Mouse (Mus musculus) hindbrain, embryonic 13.5 days (tissue): Measurements from ENCODE around the gene Pbld1. TPM values are rescaled to one million over a fixed set of nuclear protein-coding genes. Genes with fewer than 3 reads are reported as not detected.

Source experiments
- ATAC-seq: fragments of 200-750 bp; cut with Nextera tagmentation; 2 replicates; pipeline ENCODE4 v1.8.0; 2017; ENCODE audit warnings: moderate TSS enrichment; ENCODE audit not compliant: low FRiP score
- H3K27ac ChIP-seq: fragments of 300-500 bp; sonication (generic); 2 replicates; pipeline ENCODE4 v1.5.1; 2015; ENCODE audit warnings: inconsistent platforms, mild to moderate bottlenecking, moderate library complexity
- H3K27me3 ChIP-seq: fragments of 300-500 bp; sonication (generic); 2 replicates; pipeline ENCODE4 v1.6.1; 2015; ENCODE audit warnings: mild to moderate bottlenecking, inconsistent platforms
- H3K36me3 ChIP-seq: fragments of 300-500 bp; sonication (generic); 2 replicates; pipeline ENCODE4 v1.6.1; 2015; ENCODE audit warnings: mild to moderate bottlenecking, inconsistent platforms
- H3K4me1 ChIP-seq: fragments of 300-500 bp; sonication (generic); replicated peaks from 2 replicates; pipeline ENCODE4 v1.6.1; 2015; ENCODE audit warnings: inconsistent platforms
- H3K4me2 ChIP-seq: fragments of 300-500 bp; sonication (generic); 2 replicates; pipeline ENCODE4 v1.6.1; 2015; ENCODE audit warnings: inconsistent platforms, mild to moderate bottlenecking, moderate library complexity
- H3K4me3 ChIP-seq: fragments of 300-500 bp; sonication (generic); 2 replicates; pipeline ENCODE4 v1.5.1; 2015; ENCODE audit warnings: mild to moderate bottlenecking, inconsistent platforms
- H3K9ac ChIP-seq: fragments of 300-500 bp; sonication (generic); 2 replicates; pipeline ENCODE4 v1.6.1; 2015; ENCODE audit warnings: mild to moderate bottlenecking, inconsistent platforms
- H3K9me3 ChIP-seq: fragments of 300-500 bp; sonication (generic); 2 replicates; pipeline ENCODE4 v1.6.1; 2016; ENCODE audit warnings: inconsistent platforms
- WGBS: fragments of 180-500 bp; shearing (Covaris S2); methylation state at CpG from one replicate; pipeline ENCODE4 v1.1.7; 2015; 5-methylcytosine and 5-hydroxymethylcytosine counted together
- polyA plus RNA-seq: library from polyadenylated mRNA; unstranded; fragments of >200 nt; fragmentation: Nextera tagmentation; extraction: Ambion mirVana; gene quantifications from 2 replicates; pipeline ENCODE4 v1.2.1, GENCODE M21; 2015

Gene Pbld1
- polyA plus RNA-seq, 1 experiment from 2014 or later, result 1.6 TPM

DNA sequence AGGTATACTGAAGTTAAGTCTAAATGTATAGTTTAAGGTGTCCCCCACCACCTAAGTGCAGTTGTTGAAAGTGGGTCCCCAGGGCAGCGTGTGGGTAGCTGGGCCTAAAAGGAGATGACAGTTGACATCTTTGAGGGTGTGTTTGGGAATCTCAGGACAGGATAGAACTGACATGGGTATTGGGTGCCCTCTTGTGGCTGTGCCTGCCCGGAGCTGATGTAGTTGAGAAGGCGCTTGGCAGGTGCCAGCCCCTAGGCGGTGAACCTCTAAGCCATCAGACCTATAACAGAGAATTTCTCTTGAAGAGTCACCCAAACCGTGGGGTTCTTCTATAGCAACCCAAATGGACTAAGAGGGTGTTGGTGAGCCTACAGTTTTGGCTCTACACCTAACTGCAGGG, 6.0 kb downstream of the Pbld1 start:
- 3% methylated on average over 5 of the region's 5 CpGs for WGBS

DNA sequence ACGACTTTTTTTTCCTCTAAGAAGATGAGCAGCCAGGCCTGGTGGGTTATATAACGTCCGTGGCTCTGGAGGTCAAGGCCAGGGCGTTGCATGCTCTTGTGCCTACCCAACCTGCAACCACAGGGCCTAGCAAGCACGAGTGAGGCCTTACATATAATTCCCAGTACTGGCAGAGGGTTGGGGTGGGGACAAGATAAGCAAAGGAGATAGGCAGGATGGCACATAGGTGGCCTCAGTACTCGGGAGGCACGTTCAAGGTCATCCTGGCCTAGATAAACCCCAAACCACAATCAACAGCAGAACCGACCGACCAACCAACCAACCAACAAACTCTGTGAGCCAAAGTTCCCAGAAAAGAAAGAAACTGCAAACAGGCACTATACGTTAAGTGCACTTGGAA, 26.3 kb downstream of the Pbld1 start:
- H3K4me2 ChIP-seq, result no peak overlapping the region
- WGBS, result 87% methylated on average over 10 of the region's 10 CpGs
- no peak overlapping the region for H3K4me3 ChIP-seq
- no peak overlapping the region for H3K9ac ChIP-seq
- H3K9me3 ChIP-seq, result no peaks in the 10 kb centered on the region
- no peaks in the 10 kb centered on the region for H3K36me3 ChIP-seq
- peaks cover 3% of the 10 kb centered on the region for H3K27me3 ChIP-seq
- ATAC-seq, result no peak
- no peak overlapping the region for H3K27ac ChIP-seq
- peaks cover 18% of the 10 kb centered on the region for H3K4me1 ChIP-seq

More for the DNA sequence above, 6.0 kb downstream of the Pbld1 start:
- Histone ChIP-seq H3K27me3 (no peaks in the 10 kb centered on the region), H3K4me1 (peaks cover 3% of the 10 kb centered on the region; the same call in 1 of the 2 replicates), H3K9ac (no peak overlapping the region), H3K4me3 (no peak overlapping the region), H3K27ac (no peak overlapping the region), H3K36me3 (no peaks in the 10 kb centered on the region), H3K9me3 (no peaks in the 10 kb centered on the region), H3K4me2 (no peak overlapping the region)
- ATAC-seq, result peak; percentile 77; the same call in 1 of the 2 replicates

DNA sequence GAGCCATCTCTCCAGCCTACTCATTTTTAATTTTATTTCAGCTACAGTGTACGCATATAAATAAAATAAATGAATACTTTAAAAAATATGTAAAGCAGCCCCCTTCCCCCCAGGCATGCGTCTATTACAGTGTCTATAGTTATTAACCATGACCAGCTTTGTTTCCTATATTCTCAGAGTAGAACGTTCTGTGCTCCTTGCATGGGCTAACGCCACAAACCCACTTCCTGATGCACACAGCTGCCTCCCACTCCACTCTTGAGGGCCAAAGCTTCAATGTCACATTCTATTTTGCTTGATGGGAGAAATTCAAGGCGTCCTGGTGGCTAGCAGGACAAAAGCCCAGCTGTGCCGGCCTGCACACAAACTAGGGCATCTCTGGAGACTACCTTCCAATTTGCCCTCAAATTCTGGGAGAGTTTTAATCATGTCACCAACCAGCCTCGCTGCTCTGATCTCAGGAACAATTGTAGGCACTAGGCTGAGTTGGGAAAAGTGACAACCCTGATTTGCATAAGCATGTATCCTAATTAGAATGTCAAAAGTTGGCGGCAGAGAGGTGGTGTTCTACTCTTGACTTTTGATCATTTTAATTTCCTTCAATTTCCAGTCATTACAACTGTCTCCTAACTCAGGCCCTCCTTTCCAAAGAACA, 29.3 kb downstream of the Pbld1 start:
- no peaks in the 10 kb centered on the region for H3K36me3 ChIP-seq
- WGBS, result 19% methylated on average over 8 of the region's 8 CpGs
- H3K27me3 ChIP-seq, result peaks cover 3% of the 10 kb centered on the region
- peak overlapping the region; percentile 63 for H3K9ac ChIP-seq
- peaks cover 18% of the 10 kb centered on the region for H3K4me1 ChIP-seq
- no peaks in the 10 kb centered on the region for H3K9me3 ChIP-seq
- H3K4me2 ChIP-seq, result peak overlapping the region; percentile 54
- H3K4me3 ChIP-seq, result peak overlapping the region; percentile 29
- H3K27ac ChIP-seq, result no peak overlapping the region
- no peak for ATAC-seq

DNA sequence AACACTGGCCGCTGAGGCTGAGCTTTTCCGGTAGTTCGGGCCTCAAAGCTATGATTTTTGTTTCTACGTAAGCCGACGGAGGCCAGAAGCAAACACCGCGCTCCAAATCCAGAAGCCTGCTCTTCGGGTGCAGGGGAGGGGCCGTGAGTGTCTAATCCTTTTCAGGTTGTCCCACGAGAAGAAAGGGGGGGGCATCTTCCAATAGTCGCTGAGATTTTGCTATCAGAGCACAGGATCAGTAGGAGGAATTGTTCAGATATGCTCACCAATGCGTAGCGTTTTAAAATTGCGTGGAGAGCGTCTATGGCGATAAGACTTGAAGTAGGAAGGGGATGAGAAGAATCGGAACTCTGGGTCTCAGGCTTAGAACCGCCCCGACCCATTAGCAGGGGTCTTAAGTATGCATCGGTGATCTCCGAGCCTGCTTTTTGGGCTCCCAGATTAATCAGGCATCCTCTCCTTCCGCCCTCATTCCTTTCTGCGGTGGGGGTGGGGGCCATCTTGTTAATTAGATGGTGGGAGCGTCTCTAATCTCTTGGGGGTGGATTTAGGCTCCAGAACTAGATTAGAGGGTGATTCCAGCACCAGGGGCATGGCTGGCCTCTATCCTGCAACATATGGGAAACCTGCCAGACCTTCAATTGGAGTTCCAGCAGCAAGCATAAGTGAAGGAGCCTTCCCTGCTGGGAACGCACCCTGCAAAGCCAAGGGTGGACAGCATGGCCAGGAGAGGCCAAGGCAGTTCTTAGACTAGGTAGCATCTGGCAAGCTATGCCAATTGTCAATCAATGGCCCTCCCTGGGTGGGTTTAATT, 30.0 kb downstream of the Pbld1 start:
- H3K27ac ChIP-seq, result no peak overlapping the region
- 5% methylated on average over 26 of the region's 26 CpGs for WGBS
- peak overlapping the region; percentile 63 for H3K9ac ChIP-seq
- peaks cover 3% of the 10 kb centered on the region for H3K27me3 ChIP-seq
- peaks cover 18% of the 10 kb centered on the region for H3K4me1 ChIP-seq
- H3K9me3 ChIP-seq, result no peaks in the 10 kb centered on the region
- ATAC-seq, result peak; percentile 39; the same call in 1 of the 2 replicates
- peak overlapping the region; percentile 54 for H3K4me2 ChIP-seq
- peak overlapping the region; percentile 29 for H3K4me3 ChIP-seq
- no peaks in the 10 kb centered on the region for H3K36me3 ChIP-seq

DNA sequence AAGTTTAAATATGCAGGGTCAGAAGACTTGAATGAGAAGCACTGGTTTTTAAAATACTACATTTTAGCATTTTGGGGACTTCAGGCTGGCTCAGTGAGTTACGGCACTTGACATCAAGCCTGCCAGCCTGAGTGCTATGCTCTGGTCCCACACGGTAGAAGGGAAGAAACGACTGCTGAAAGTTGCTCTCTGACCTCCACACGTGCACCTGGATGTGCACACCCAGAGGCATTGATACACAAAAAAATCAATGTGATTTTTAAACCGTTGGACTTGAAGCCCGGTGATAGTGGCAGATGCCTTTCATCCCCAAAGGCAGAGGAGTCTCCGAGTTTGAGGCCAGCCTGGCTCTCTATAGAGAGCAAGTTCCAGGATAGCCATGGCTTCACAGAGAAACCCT, 32.0 kb downstream of the Pbld1 start:
- no peak for ATAC-seq
- Histone ChIP-seq H3K4me3 (no peak overlapping the region), H3K36me3 (no peaks in the 10 kb centered on the region), H3K4me2 (no peak overlapping the region), H3K27me3 (peaks cover 3% of the 10 kb centered on the region), H3K9ac (no peak overlapping the region), H3K27ac (no peak overlapping the region), H3K4me1 (peaks cover 18% of the 10 kb centered on the region), H3K9me3 (no peaks in the 10 kb centered on the region)
- 76% methylated on average over 7 of the region's 7 CpGs for WGBS

DNA sequence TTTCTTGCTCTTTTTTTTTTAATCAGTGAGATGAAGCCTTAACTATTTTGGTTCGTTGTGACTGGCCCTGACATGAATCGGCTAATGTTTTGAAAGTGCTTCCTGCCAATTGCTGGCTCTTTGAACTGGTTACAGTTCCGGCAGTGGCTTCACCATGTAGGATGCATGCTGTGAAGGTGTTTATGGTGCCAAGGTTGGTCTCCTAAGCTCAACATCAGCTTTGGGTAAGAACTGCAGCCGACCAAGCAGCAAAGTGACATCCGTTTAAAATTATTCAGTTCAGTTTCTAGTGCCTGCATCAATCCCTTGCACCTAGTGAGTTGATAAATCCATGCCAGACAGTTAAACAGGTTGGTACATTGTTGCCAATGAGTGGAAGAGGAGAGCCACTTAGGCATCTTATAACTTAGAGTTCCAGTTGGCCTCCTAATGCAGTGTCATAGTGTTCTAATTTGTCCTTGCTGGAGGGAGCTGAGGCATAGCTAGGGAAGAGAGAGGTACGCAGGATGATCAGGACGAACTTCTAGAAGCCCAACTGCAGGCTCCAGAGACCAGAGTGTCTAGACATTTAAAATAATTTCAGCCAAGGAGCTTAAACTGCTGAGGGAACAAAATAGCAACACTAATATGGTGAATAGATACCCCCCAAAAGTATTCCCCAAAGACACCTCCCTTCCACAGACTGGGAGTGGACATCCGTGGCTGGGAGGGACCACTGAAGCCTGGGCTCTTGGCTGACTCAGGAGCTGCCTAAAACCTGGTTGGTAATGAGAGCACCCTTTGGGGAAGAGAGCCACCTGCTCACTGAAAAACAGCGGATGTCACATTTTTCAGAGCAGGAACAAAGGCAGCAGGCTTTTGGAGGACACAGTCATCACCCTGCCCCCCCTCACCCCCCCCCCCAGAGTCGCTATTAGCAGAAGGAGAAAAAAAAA, 32.9 kb downstream of the Pbld1 start:
- Histone ChIP-seq H3K36me3 (no peaks in the 10 kb centered on the region), H3K9ac (no peak overlapping the region), H3K27me3 (peaks cover 11% of the 10 kb centered on the region), H3K27ac (no peak overlapping the region), H3K4me2 (no peak overlapping the region), H3K9me3 (no peaks in the 10 kb centered on the region), H3K4me3 (no peak overlapping the region), H3K4me1 (peaks cover 18% of the 10 kb centered on the region)
- no peak for ATAC-seq
- WGBS, result 69% methylated on average over 10 of the region's 10 CpGs

DNA sequence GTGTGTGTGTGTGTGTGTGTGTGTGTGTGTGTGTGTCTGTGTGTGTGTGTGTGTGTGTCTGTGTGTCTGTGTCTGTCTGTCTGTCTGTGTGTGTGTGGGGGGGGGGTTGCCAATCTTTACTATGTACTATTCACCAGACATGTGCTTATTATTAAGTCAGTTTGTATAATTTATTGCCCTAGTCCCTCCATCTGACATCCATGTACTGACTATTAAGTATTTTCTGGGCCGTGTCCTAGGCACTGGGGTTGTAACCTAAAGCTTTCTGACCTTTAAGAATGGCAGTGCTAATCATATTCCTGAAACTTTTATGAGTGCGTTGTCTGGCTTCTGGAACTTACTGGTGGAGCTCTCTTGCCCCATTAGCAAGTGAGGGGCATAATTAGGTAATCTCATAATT, 36.8 kb downstream of the Pbld1 start:
- no peak overlapping the region for H3K27ac ChIP-seq
- ATAC-seq, result no peak
- no peaks in the 10 kb centered on the region for H3K36me3 ChIP-seq
- H3K4me3 ChIP-seq, result no peak overlapping the region
- no peaks in the 10 kb centered on the region for H3K9me3 ChIP-seq
- H3K4me1 ChIP-seq, result peaks cover 14% of the 10 kb centered on the region
- H3K4me2 ChIP-seq, result no peak overlapping the region
- 78% methylated on average over 2 of the region's 2 CpGs for WGBS
- no peak overlapping the region for H3K9ac ChIP-seq
- H3K27me3 ChIP-seq, result peaks cover 30% of the 10 kb centered on the region

DNA sequence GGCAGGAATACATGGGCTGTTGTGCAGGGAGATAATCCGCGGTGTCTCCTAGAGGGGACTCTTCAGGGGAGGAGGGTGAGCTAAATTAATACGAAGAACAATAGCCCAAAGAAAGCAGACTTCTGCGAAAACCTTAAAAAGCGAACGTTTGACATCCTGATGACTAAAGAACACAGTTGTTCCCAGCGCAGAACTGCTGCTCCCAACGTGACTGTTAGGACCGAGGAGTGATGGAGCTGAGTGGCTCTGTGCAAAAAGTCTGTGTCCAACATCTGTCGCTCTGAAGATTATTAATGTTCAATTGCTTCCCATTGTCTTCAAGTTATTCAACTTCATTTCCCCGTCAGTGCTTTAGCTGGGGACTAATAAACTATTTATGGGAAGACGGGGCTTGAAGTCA, 38.2 kb downstream of the Pbld1 start:
- Histone ChIP-seq H3K4me2 (no peak overlapping the region), H3K9me3 (no peaks in the 10 kb centered on the region), H3K27me3 (peaks cover 34% of the 10 kb centered on the region), H3K27ac (no peak overlapping the region), H3K4me1 (peaks cover 14% of the 10 kb centered on the region), H3K9ac (no peak overlapping the region), H3K36me3 (no peaks in the 10 kb centered on the region), H3K4me3 (no peak overlapping the region)
- no peak for ATAC-seq
- 50% methylated on average over 12 of the region's 12 CpGs for WGBS

DNA sequence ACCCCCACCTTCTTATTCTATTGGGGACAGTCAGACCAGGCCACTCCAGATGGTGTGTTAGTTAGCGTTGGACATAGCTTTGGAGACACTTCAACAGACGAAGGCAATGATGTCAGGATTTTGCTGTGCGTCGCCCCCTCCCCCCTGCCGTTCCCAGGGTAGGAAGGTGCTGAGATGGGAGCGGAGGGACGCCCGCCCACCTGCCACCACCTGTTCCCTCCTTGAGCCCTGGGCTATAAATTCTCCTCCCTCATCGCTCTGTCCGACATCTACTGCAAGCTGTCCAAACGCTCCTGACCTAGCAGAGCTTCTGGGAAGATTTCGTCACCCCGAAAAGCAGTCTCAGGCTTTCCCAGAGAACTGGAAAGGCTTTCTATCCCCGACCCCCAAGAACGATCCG, 39.6 kb downstream of the Pbld1 start, which contains the start of gene Atoh7:
Gene Atoh7, plus strand, starts transcription at position 131 of the 400 bp plus-strand sequence.
- no peaks in the 10 kb centered on the region for H3K9me3 ChIP-seq
- H3K27me3 ChIP-seq, result peaks cover 34% of the 10 kb centered on the region
- peak within 1 kb of the TSS; percentile 82 for H3K9ac ChIP-seq
- peaks cover 14% of the 10 kb centered on the region for H3K4me1 ChIP-seq
- H3K4me2 ChIP-seq, result peak within 1 kb of the TSS; percentile 88
- peak within 1 kb of the TSS; percentile 71 for H3K27ac ChIP-seq
- H3K4me3 ChIP-seq, result peak within 1 kb of the TSS; percentile 59
- H3K36me3 ChIP-seq, result no peaks in the 10 kb centered on the region
- 3% methylated on average over 16 of the region's 16 CpGs for WGBS
- peak; percentile 41; the same call in 1 of the 2 replicates for ATAC-seq

DNA sequence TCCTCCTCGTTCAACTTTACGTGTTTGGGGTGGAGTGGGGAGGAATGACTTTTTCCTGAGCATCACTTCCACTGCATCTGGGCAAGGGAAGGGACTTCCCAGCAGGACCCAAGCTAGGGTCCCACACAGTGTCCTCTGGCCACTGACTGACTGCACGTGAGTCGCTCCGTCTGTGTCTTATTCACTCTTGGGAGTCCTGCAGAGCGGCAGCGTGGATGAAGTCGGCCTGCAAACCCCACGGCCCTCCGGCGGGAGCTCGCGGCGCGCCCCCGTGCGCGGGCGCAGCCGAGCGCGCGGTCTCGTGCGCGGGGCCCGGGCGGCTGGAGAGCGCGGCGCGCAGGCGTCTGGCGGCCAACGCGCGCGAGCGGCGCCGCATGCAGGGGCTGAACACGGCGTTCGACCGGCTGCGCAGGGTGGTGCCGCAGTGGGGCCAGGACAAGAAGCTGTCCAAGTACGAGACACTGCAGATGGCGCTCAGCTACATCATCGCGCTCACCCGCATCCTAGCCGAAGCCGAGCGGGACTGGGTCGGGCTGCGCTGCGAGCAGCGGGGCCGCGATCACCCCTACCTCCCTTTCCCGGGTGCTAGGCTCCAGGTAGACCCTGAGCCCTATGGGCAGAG, 40.1 kb downstream of the Pbld1 start:
- Histone ChIP-seq H3K36me3 (no peaks in the 10 kb centered on the region), H3K9me3 (no peaks in the 10 kb centered on the region), H3K4me1 (peaks cover 14% of the 10 kb centered on the region), H3K4me2 (peak overlapping the region; percentile 88), H3K27ac (peak overlapping the region; percentile 71), H3K27me3 (peaks cover 34% of the 10 kb centered on the region), H3K4me3 (peak overlapping the region; percentile 59), H3K9ac (peak overlapping the region; percentile 82)
- peak; percentile 87 for ATAC-seq
- under 1% methylated on average over 62 of the region's 62 CpGs for WGBS

DNA sequence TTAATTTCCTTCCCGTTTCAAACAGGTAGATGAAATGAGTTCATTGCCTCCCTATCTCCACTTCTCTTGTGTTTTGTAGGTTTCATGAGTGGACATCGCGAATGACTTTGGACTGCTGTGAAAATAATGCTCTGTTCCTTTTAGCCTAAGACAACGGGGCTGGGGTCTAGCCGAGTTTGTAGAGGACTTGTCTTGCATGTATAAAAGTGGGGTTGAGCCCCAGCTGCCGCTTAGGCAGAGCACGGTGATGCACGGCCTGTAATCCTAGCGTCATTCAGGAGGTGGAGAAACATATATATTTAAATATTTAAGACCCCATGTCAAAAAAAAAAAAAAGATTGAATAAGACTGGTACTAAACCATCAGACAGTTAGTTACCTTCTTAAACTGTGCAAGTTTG, 40.7 kb downstream of the Pbld1 start:
- 8% methylated on average over 9 of the region's 9 CpGs for WGBS

More for the DNA sequence above, 40.7 kb downstream of the Pbld1 start:
- peak overlapping the region; percentile 82 for H3K9ac ChIP-seq
- peaks cover 34% of the 10 kb centered on the region for H3K27me3 ChIP-seq
- H3K36me3 ChIP-seq, result no peaks in the 10 kb centered on the region
- H3K4me3 ChIP-seq, result peak overlapping the region; percentile 59
- H3K9me3 ChIP-seq, result no peaks in the 10 kb centered on the region
- peak overlapping the region; percentile 88 for H3K4me2 ChIP-seq
- no peak overlapping the region; the same call in 1 of the 2 replicates for H3K27ac ChIP-seq
- peaks cover 14% of the 10 kb centered on the region for H3K4me1 ChIP-seq
- ATAC-seq, result peak; percentile 49; the same call in 1 of the 2 replicates
